Mouse (Mus musculus) left cerebral cortex, postnatal 10 days (tissue): ENCODE data around the gene Nell1. TPM values are rescaled to one million over a fixed set of nuclear protein-coding genes. Genes with fewer than 3 reads are reported as not detected.

Experiments used
- total RNA-seq, 2 experiments: library from RNA; stranded (reverse); gene quantifications; 2 replicates each; pipeline ENCODE4 v1.2.3; 2021

Nell1 gene
- total RNA-seq, 2 experiments from 2014 or later: 50.2 to 50.6 TPM

Other genes starting within 250 kb of the Nell1 start
- gene Htatip2, start 215.7 kb upstream of the Nell1 start, total RNA-seq: 1 to 10 TPM; 7.0 to 8.1 TPM
- 10 to 100 TPM; 33.4 to 38.5 TPM for gene Prmt3, start 196.5 kb upstream of the Nell1 start, total RNA-seq
- gene Slc6a5, start 64.7 kb upstream of the Nell1 start, total RNA-seq: under 1 TPM; 0.10 to 0.17 TPM